Mouse (Mus musculus) intestine, embryonic 16.5 days (tissue): ENCODE measurements at regions not wholly inside any gene's neighbourhood (a gene's known extent, or its start where the extent isn't known, plus 50 kb on each side); places are given as distances from the start of the nearest gene placed in this dataset.

Experiments
- ATAC-seq: fragments of 200-750 bp; cut with Nextera tagmentation; 2 replicates; pipeline ENCODE4 v1.8.0; 2017; ENCODE audit warnings: moderate TSS enrichment, moderate library complexity
- H3K27ac ChIP-seq: fragments of 300-500 bp; sonication (generic); 2 replicates; pipeline ENCODE4 v1.5.1; 2014; ENCODE audit warnings: mild to moderate bottlenecking, low read length
- H3K27me3 ChIP-seq: fragments of 300-500 bp; sonication (generic); replicated peaks from 2 replicates; pipeline ENCODE4 v1.6.1; 2014; ENCODE audit warnings: low read length, control low read depth, mixed read lengths; ENCODE audit not compliant: control insufficient read depth, insufficient read depth
- H3K36me3 ChIP-seq: fragments of 300-500 bp; sonication (generic); 2 replicates; pipeline ENCODE4 v1.6.1; 2014; ENCODE audit warnings: low read length, control low read depth; ENCODE audit not compliant: control insufficient read depth, insufficient read depth
- H3K4me1 ChIP-seq: fragments of 300-500 bp; sonication (generic); 2 replicates; pipeline ENCODE4 v1.6.1; 2014; ENCODE audit warnings: low read length, control low read depth, mixed read lengths; ENCODE audit not compliant: control insufficient read depth, insufficient read depth
- H3K4me2 ChIP-seq: fragments of 300-500 bp; sonication (generic); 2 replicates; pipeline ENCODE4 v1.6.1; 2014; ENCODE audit warnings: low read depth, low read length, control low read depth
- H3K4me3 ChIP-seq: fragments of 300-500 bp; sonication (generic); 2 replicates; pipeline ENCODE4 v1.5.1; 2014; ENCODE audit warnings: mild to moderate bottlenecking, low read length
- H3K9ac ChIP-seq: fragments of 300-500 bp; sonication (generic); 2 replicates; pipeline ENCODE4 v1.6.1; 2014; ENCODE audit warnings: low read depth, low read length
- H3K9me3 ChIP-seq: fragments of 300-500 bp; sonication (generic); 2 replicates; pipeline ENCODE4 v1.6.1; 2016; ENCODE audit warnings: low read length, control low read depth; ENCODE audit not compliant: control insufficient read depth
- WGBS: fragments of 180-500 bp; shearing (Covaris S2); extraction: QIAGEN DNeasy Blood & Tissue Kit; methylation state at CpG from one replicate; pipeline ENCODE4 v1.1.7; 2014; 5-methylcytosine and 5-hydroxymethylcytosine counted together

GRCm38 (mm10) chr6:112176344-112176743, 97.2 kb upstream of the Lmcd1 start:
- Histone ChIP-seq H3K27ac (no peak overlapping the region), H3K4me3 (no peak overlapping the region), H3K4me2 (no peak overlapping the region), H3K4me1 (no peaks in the 10 kb centered on the region), H3K9me3 (no peaks in the 10 kb centered on the region), H3K36me3 (no peaks in the 10 kb centered on the region), H3K27me3 (no peaks in the 10 kb centered on the region), H3K9ac (no peak overlapping the region)
- peak; percentile 56 for ATAC-seq
- 25% methylated on average over 2 of the region's 2 CpGs for WGBS

GRCm38 (mm10) chr6:112187636-112188035, 85.9 kb upstream of the Lmcd1 start:
- Histone ChIP-seq H3K9me3 (no peaks in the 10 kb centered on the region), H3K27me3 (no peaks in the 10 kb centered on the region), H3K36me3 (no peaks in the 10 kb centered on the region), H3K4me1 (no peaks in the 10 kb centered on the region), H3K4me3 (no peak overlapping the region), H3K27ac (no peak overlapping the region), H3K9ac (no peak overlapping the region), H3K4me2 (no peak overlapping the region)
- 94% methylated on average over 2 of the region's 2 CpGs for WGBS
- no peak for ATAC-seq

GRCm38 (mm10) chr6:112191032-112191431, 82.5 kb upstream of the Lmcd1 start:
- no peaks in the 10 kb centered on the region for H3K36me3 ChIP-seq
- no peak overlapping the region for H3K9ac ChIP-seq
- H3K27me3 ChIP-seq: no peaks in the 10 kb centered on the region
- no peak overlapping the region for H3K4me3 ChIP-seq
- no peak overlapping the region for H3K27ac ChIP-seq
- no peaks in the 10 kb centered on the region for H3K9me3 ChIP-seq
- H3K4me2 ChIP-seq: no peak overlapping the region
- 46% methylated on average over 6 of the region's 6 CpGs for WGBS
- ATAC-seq: no peak
- no peaks in the 10 kb centered on the region for H3K4me1 ChIP-seq

GRCm38 (mm10) chr6:112197445-112197844, 76.1 kb upstream of the Lmcd1 start:
- H3K4me3 ChIP-seq: no peak overlapping the region
- ATAC-seq: peak; percentile 84
- WGBS: 8% methylated on average over 16 of the region's 16 CpGs

GRCm38 (mm10) chr6:112199241-112199640, 74.3 kb upstream of the Lmcd1 start:
- no peaks in the 10 kb centered on the region for H3K9me3 ChIP-seq
- peaks cover 5% of the 10 kb centered on the region; the same call in 1 of the 2 replicates for H3K4me1 ChIP-seq
- no peaks in the 10 kb centered on the region for H3K27me3 ChIP-seq
- H3K36me3 ChIP-seq: no peaks in the 10 kb centered on the region
- H3K4me3 ChIP-seq: no peak overlapping the region
- ATAC-seq: no peak
- WGBS: 72% methylated on average over 4 of the region's 4 CpGs
- H3K27ac ChIP-seq: no peak overlapping the region
- no peak overlapping the region for H3K4me2 ChIP-seq
- no peak overlapping the region for H3K9ac ChIP-seq

More at GRCm38 (mm10) chr6:112197445-112197844, 76.1 kb upstream of the Lmcd1 start:
- H3K36me3 ChIP-seq: no peaks in the 10 kb centered on the region
- H3K4me1 ChIP-seq: peaks cover 5% of the 10 kb centered on the region; the same call in 1 of the 2 replicates
- H3K4me2 ChIP-seq: peak overlapping the region; percentile 29
- H3K27ac ChIP-seq: no peak overlapping the region
- H3K27me3 ChIP-seq: no peaks in the 10 kb centered on the region
- no peaks in the 10 kb centered on the region for H3K9me3 ChIP-seq
- H3K9ac ChIP-seq: no peak overlapping the region

- no peak overlapping the region for H3K27ac ChIP-seq
- H3K9me3 ChIP-seq: no peaks in the 10 kb centered on the region
- ATAC-seq: no peak
- no peak overlapping the region for H3K9ac ChIP-seq
- H3K27me3 ChIP-seq: no peaks in the 10 kb centered on the region
- no peaks in the 10 kb centered on the region for H3K36me3 ChIP-seq
- H3K4me2 ChIP-seq: no peak overlapping the region
- 75% methylated on average over 4 of the region's 4 CpGs for WGBS
- H3K4me1 ChIP-seq: peaks cover 5% of the 10 kb centered on the region; the same call in 1 of the 2 replicates
- no peak overlapping the region for H3K4me3 ChIP-seq
Measured at GRCm38 (mm10) chr6:112202120-112202519, 71.4 kb upstream of the Lmcd1 start.

GRCm38 (mm10) chr6:112203321-112203720, 70.2 kb upstream of the Lmcd1 start:
- Histone ChIP-seq H3K9ac (no peak overlapping the region), H3K27ac (no peak overlapping the region), H3K4me3 (no peak overlapping the region), H3K36me3 (no peaks in the 10 kb centered on the region), H3K9me3 (no peaks in the 10 kb centered on the region), H3K4me1 (no peaks in the 10 kb centered on the region), H3K4me2 (no peak overlapping the region), H3K27me3 (no peaks in the 10 kb centered on the region)
- 20% methylated on average over 2 of the region's 2 CpGs for WGBS
- no peak for ATAC-seq

GRCm38 (mm10) chr6:112204956-112205355, 68.6 kb upstream of the Lmcd1 start:
- Histone ChIP-seq H3K9me3 (no peaks in the 10 kb centered on the region), H3K27me3 (no peaks in the 10 kb centered on the region), H3K9ac (no peak overlapping the region), H3K36me3 (no peaks in the 10 kb centered on the region), H3K4me2 (no peak overlapping the region), H3K4me3 (no peak overlapping the region), H3K4me1 (no peaks in the 10 kb centered on the region), H3K27ac (no peak overlapping the region)
- 59% methylated on average over 2 of the region's 2 CpGs for WGBS
- ATAC-seq: no peak

GRCm38 (mm10) chr6:112205420-112205995, 68.0 kb upstream of the Lmcd1 start:
- no peak for ATAC-seq
- 83% methylated on average over 11 of the region's 11 CpGs for WGBS
- Histone ChIP-seq H3K27me3 (no peaks in the 10 kb centered on the region), H3K4me1 (no peaks in the 10 kb centered on the region; the same call in 1 of the 2 replicates), H3K4me3 (no peak overlapping the region), H3K9me3 (no peaks in the 10 kb centered on the region), H3K36me3 (no peaks in the 10 kb centered on the region), H3K9ac (no peak overlapping the region), H3K4me2 (no peak overlapping the region), H3K27ac (no peak overlapping the region)

GRCm38 (mm10) chr6:112207229-112207628, 66.3 kb upstream of the Lmcd1 start:
- Histone ChIP-seq H3K4me3 (no peak overlapping the region), H3K36me3 (no peaks in the 10 kb centered on the region), H3K9ac (no peak overlapping the region), H3K27me3 (no peaks in the 10 kb centered on the region), H3K4me1 (no peaks in the 10 kb centered on the region; the same call in 1 of the 2 replicates), H3K27ac (no peak overlapping the region), H3K4me2 (no peak overlapping the region), H3K9me3 (no peaks in the 10 kb centered on the region)
- peak; percentile 38; the same call in 1 of the 2 replicates for ATAC-seq
- 21% methylated on average over 5 of the region's 5 CpGs for WGBS
